Mouse (Mus musculus) liver, adult (tissue): ENCODE data around the gene Prmt9.

Source experiments
- GATA4 ChIP-seq: IDR thresholded peaks from 2 replicates; pipeline ENCODE4 v1.6.1; 2014; ENCODE audit warnings: mild to moderate bottlenecking, low read length; ENCODE audit not compliant: insufficient replicate concordance

Prmt9 gene

DNA sequence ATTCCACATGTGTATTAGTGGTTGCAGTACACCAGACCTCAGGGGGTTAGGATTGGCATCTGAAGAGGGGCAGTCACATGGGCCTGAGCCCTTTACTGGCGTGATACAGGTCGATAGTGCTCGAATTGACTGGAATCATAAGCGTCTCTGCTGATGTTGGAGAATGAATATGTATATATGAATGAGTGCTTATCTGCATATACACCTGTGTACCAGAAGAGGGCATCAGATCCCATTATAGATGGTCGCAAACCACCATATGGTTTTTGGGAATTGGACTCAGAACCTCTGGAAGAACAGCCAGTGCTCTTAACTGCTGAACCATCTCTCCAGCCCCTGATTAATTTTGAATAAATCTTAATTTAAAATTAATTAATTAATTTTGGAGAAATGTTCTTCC, 25.0 kb downstream of the Prmt9 start:
- TF ChIP-seq GATA4: no peak

GRCm38 (mm10) chr8:77577674-77578073, 28.5 kb downstream of the Prmt9 start:
- TF ChIP-seq GATA4: no peak

DNA sequence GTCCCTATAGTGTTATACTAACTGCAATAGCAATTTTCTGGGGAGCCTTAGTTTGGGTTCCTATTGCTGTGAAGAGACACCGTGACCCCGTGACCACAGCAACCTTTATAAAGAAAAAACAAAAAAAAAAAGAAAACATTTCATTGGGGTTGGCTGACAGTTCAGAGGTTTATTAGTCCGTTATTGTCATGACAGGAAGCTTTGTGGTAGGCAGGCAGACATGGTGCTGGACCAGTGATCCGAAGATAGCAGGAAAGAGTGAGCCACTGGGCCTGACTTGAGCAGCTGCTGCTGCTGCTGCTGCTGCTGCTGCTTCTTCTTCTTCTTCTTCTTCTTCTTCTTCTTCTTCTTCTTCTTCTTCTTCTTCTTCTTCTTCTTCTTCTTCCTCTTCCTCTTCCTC, 35.0 kb downstream of the Prmt9 start:
- TF ChIP-seq GATA4: no peak

- TF ChIP-seq GATA4: no peak
These were observed 60.4 kb downstream of the Prmt9 start for GRCm38 (mm10) chr8:77609621-77610020.

- no peak for TF ChIP-seq GATA4
These were observed 61.3 kb downstream of the Prmt9 start, which contains the start of gene Tmem184c for GRCm38 (mm10) chr8:77610374-77610969. TSS of gene Tmem184c (minus strand) at chr8:77610698.

DNA sequence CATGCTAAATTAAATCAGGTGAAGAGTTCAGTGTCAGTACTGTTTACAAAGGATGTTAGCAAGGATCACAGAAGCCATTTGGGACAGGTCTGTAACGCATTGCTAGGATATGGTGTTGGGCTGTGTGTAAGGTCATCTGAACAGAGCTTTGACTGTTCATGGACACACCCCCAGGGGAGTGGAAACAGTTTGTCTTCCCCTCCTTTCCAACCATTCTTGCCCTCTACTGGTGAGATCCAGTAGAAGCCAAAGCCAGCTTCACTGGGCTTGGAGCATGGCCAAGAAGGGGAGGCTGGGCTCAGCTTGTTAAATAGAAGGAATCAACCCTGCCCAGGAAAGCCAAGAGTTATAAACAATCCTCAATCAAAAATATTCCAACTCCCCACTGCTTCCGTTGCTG, 68.7 kb downstream of the Prmt9 start:
- no peak for TF ChIP-seq GATA4

GRCm38 (mm10) chr8:77623677-77624209, 74.5 kb downstream of the Prmt9 start:
- TF ChIP-seq GATA4: no peak

GRCm38 (mm10) chr8:77629858-77630537, 80.8 kb downstream of the Prmt9 start:
- TF ChIP-seq GATA4: no peak

DNA sequence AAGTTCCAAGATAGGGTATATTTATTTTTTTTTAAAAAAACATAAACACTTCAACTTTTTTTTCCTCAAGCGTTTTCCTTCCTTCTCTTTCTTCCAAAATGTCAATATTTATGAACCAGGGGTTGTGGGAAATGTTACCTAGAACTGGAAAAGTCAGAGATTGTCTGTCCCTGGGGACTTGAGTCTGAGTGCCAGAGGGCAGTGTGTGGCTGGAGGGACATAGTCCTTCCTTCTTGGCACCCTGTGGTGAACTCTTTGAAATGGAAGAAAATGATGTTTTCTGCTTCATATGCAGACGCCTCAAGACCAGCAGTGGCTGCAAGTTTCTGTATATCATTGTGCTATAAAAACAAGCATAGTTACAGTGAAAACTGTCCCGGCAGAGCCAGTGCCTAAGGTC, 81.5 kb downstream of the Prmt9 start:
- TF ChIP-seq GATA4: no peak
